Mouse (Mus musculus) natural killer cell, adult 2 months (primary cell): Measurements from ENCODE around the gene Akr7a5.

Experiments used
- DNase-seq, 2 experiments: peaks; one replicate each; pipeline ENCODE4 v3.0.0; 2022; ENCODE audit warnings: low spot score in 2 of 2

The Akr7a5 gene

DNA sequence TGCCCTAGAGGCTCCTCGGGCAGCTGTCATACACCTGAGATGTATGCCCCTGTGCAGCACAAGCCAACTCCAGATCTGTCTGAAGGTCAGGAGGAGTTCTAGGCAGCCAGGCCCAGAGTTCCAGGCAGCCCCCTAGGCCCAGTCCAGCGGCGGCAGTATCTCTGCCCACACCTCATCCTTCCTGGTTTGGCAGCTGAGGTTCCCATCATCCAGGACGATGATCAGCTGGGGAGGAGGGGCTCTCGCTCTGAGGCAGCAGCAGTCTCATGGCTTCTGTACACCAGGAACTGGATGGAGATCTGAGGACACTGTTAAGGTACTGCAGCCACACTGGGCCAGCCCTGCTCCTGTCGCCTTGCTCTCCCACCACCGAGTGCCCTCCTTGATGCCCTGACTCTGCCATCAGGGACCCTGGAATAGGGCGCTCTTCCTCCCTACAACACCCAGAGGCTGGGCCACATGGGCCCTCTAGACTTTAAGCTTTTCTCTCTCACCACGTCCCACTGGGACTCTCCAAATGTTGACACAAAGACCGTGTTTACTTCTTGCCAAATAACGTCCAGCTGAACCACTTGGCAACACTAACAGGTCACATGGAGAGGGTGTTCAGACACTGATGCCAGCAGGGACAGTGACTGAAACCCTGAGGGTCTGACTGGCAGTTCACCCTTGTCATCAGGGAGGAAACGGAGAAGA lies 11.7 kb upstream of the Akr7a5 start:
- DNase-seq: no peak

- no peak for DNase-seq
These were observed 8.8 kb upstream of the Akr7a5 start for GRCm38 (mm10) chr4:139301780-139302179.

DNA sequence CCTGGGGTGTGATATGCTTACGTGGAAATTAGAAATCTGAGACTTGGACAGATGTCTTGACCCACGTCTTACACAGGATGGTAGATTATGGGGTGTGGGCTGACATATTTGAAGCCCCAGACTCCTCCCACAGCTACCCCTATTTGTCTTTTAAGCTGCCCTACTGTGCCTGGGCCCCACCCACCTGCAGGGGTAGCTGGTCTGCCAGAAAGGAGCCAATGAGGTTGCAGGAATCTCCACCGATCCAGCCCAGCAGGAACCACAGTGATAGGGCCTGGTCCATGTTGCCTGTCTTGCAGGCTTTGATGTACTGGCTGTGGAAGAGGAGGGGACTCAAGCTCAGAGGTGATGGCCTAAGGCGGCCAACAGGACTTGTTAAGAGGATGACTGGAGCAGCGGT lies 8.3 kb upstream of the Akr7a5 start:
- no peak for DNase-seq

DNA sequence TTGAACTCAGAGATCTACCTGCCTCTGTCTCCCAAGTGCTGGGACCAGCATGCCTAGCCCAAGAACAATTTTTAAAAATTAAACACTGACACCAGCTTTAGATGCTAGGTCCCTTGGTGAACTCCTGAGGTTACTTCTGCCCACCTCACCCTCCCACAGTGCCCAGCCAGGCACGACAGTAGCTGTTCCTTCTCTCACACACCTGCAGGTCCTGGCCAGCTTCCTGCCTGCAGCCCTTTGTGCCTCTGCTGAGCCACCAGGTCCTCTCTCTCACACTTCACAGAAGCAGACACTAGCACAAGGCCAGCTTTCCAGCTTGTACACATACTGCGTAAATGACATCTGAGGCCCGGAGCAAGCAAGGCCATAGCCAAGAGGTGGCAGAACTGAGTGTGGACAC lies 5.0 kb upstream of the Akr7a5 start:
- DNase-seq: no peak

GRCm38 (mm10) chr4:139307916-139308315 lies 2.6 kb upstream of the Akr7a5 start:
- peak in 1 of 2 experiments; percentile 57 for DNase-seq

DNA sequence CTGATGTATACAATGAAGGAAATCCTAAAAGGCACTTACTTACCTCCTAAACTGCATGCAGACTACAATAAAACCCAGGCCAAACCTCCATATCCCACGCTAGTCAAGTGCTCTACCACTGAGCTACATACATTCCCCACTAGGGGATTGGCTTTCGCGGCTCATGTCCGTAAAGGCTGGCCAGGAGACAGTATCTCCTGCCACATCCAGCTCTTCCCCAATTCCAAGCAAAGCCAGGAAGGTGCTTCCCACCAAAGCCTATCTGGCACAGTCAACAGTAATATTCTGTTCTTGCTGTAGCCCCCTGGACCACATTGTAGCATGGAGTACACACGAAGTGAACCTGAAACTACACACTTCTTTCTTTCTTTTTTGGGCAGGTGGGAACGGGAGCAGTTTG lies 893 bp upstream of the Akr7a5 start:
- no peak for DNase-seq

GRCm38 (mm10) chr4:139310899-139311701 lies 556 bp downstream of the Akr7a5 start:
- DNase-seq: no peak

DNA sequence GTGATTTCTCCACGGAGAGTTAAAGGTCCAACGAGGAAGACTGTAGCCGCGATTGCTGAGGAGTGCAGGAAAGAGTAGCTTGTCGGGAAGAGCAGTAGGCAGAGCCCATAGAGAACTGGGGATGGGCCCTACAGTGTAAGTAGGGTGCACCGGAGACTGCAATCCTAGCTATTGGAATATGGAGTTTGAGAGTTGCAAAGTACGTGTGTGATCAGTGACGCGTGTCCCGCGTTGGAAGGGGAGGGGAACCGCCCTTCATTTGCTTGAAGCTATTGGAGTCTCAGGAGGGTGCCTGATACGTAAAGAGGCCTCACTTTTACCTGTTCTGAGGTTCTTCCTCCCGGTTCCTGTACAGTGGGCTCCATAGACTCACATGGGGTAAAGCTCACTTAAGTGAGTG lies 1.2 kb downstream of the Akr7a5 start:
- DNase-seq: no peak

DNA sequence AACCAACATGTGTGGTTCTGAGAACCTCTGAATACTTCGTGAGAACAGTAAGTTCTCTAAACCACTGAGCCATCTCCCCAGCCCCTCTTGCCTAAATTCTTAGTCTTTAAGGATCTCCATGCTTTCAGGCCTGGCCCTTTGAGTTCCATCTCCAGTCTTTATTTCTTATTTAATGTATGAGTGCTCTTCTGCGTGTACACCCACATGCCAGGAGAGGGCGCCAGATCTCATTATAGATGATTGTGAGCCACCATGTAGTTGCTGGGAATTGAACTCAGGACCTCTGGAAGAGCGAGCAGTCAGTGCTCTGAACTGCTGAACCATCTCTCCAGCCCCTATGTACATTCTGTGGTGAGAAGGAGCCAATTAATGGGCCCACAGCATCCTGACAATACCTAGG lies 2.1 kb downstream of the Akr7a5 start:
- peak; percentile 39 to 63 for DNase-seq

DNA sequence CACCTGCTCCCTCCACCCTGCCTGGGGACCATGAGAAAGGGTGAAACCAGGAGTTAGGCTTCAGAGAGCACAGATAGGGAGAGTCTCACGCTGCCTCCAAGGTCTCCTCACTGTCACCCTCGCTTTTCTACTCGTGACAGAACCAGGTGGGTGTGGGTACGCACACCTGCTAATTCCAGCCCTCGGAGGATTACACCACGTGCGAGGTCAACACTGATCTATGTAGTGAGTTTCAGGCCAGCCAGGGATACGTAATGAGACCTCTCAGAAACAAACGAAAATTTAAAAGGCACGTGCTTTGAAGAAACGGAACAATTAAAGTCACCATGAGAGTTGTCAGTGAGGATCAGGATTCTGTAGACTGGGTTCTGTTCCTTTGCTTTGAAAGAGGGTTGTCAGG lies 7.9 kb downstream of the Akr7a5 start:
- DNase-seq: no peak

- DNase-seq: no peak
These were observed 9.2 kb downstream of the Akr7a5 start for GRCm38 (mm10) chr4:139319740-139320139.

DNA sequence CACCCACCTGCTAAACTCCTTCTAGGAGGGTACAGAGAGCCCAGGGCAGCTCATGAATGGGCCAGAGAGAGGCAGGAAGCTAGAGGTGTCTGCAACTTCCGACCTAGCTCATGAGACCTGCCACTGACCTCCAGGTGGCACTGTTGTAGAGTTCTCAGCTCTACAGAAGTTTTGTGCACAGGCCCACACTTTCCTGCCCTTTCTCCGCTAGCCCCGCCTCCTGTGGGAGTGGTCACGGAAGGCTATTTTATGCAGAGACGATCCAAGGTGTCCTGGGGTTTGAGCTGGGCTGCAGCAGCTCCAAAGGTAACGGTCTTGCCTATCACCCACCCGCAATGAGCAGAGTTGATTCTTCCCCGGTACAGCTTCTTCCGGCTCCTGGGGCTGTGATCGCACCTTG lies 20.1 kb downstream of the Akr7a5 start:
- peak; percentile 79 to 84 for DNase-seq

DNA sequence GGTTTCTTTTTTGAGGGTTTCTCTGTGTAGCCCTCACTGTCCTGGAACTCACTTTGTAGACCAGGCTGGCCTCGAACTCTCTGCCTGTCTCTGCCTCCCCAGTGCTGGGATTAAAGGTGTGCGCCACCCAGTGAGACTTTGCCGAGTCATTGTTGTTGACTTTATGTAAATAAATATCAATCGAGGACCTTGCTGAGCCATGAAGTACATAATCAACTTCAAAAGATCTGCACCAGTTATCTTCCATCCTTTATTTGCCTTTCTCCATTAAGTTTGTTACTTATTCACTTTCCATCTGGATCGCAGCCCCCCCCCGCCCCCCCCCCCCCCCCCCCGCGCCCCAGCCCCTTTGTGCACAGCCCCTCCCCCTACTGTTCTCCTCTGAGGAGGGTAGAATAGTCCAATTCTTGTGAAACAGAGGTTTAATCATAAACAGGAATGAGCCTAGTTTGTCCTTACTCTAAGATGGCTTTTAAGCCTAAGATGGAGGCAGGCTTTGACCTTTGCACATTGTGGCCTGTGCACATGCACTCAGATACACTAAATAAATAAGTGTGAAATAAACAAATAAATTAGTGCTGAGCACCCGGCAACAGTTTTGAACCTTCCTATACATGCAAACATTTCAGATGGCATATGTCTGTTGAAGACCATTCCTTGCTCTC lies 24.2 kb downstream of the Akr7a5 start:
- no peak for DNase-seq

GRCm38 (mm10) chr4:139335507-139335906 lies 25.0 kb downstream of the Akr7a5 start:
- no peak for DNase-seq

DNA sequence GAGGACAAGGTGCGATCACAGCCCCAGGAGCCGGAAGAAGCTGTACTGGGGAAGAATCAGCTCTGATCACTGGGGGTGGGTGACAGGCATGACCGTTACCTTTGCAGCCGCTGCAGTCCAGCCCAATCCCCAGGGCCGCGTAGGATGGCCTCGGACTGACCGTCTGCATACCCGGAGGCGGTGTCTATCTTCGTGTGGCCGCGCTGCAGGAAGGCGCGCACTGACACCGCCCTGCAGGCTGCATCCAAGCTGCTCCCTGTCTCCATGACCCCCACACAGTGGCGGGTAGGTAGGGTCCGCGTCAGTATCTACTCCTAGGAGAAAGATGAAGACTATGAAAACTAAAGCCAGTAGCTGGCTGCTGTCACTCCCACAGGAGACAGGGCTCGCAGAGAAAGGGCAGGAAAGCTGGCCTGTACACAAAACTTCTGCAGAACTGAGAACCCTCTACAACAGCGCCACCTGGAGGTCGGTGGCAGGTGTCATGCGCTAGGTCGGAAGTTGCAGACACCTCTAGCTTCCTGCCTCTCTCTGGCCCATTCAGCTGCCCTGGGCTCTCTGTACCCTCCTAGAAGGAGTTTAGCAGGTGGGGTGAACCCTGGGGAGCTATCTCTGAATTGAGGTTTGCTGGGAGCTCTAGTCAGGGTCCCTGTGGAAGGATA lies 26.4 kb downstream of the Akr7a5 start:
- DNase-seq: peak; percentile 66 to 81

- no peak for DNase-seq
These were observed 27.6 kb downstream of the Akr7a5 start for GRCm38 (mm10) chr4:139338145-139338544.

DNA sequence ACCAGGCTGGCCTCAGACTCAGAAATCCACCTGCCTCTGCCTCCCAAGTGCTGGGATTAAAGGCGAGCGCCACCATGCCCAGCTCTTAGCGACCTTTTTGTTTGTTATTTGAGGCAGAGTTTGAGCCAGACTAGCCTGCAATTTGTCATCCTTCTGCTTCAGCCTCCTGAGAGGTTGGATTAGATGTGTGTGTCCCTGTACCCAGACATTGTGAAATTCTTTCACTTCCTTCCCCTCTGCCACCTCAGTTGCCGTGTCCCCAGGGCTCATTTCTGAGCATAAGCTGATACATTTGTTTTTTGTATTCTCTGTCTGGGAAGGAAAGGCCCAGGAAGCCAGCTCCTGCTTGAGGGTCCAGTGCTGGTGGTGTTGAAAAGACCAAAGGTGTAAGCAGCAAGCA lies 30.3 kb downstream of the Akr7a5 start:
- no peak for DNase-seq

DNA sequence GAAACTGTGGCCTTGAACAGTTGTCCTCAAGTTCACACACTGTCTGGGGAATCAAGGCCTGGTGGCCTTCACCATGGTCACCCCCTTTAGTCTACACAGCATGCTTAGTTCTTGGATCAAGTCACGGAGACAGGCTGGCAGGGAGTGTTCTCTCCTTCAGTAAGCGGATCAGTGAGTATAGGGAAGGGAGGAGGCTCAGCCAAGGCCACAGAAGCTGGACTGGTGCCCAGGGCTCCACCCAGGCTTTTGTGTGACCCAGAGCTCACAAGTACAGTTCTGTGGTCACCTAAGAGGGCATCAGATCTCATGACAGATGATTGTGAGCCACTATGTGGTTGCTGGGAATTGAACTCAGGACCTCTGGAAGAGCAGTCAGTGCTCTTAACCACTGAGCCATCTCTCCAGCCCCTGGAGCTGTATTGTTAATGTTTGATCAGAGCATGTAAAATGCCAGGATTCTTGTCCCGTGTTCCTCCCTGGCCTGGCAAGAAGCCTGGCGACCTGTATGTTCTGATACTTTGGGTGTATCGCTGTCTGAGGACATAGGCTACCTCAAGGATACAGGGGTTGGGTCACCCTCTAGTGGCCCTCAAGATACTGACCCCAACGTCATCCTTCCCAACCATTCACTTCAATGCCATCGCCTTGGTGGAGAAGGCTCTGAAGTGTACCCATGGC lies 31.2 kb downstream of the Akr7a5 start:
- DNase-seq: no peak

- DNase-seq: no peak
These were observed 33.2 kb downstream of the Akr7a5 start for GRCm38 (mm10) chr4:139343718-139344117.

DNA sequence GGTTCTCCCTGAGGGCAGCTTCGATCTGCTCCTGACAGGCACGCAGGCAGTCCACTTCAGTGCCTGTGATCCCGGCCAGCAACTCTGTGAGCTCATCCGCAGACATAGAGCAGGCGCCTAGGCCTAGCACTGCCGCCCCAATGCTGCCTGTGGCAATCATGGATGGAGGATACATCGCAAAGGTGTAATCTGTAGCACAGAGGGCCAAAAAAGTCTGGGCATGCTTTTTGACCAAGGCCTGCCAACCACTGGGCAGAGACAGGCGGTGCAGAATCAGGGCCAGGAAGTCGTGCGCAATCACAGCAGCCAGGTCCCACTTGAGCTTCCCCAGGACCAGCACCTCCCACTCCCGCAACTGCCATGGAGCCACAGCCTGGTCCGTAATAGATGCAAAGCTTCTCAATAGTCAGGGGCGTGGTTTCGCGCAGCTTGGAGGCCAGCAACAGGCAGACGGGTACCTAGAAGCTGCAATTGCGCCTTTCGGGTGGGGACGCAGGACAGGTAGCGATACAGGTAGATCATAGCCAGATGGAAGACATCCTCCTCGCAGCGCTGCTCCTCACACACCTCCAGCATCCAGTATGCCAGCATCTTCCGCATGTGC lies 35.0 kb downstream of the Akr7a5 start:
- DNase-seq: no peak
